Mouse (Mus musculus): ENCODE data around the gene Cacna1b.

- no peak for TF ChIP-seq GATA1 (IDR thresholded peaks at IDR 0.05; ENCODE audit: borderline replicate concordance, low read length)
- no peak for TF ChIP-seq CTCF (IDR thresholded peaks at IDR 0.05; ENCODE audit: low read depth, low read length)
Measured at GRCm38 (mm10) chr2:24787250-24787649, 24.3 kb upstream of the Cacna1b start.
